Mouse (Mus musculus): ENCODE results near the gene Eea1.
"Not testable (repeated sequence)": the region's sequence is repeated elsewhere in the genome, so short reads cannot be mapped to it uniquely, and the experiment has no call there.

The Eea1 gene

DNA sequence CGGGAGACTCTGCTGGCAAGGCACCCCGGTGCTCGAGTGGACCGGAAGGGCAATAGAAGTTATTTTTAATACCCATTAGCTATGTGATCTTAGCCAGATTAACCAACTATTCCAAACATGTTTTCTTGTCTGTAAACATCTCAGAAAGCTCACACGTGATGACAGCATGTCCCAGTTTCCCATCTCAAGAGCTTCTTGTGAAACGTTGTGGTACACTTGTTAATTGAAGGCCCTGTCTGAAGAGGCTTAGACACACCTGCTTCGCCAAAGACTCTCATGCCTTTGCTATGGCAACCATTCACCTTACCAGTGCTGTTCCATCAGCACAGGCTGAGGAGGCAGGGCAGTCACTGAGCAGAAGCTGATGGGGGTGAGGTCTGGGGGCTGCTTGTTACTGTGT lies 133.9 kb downstream of the Eea1 start:
- DNase-seq, result peak; percentile 29 to 44

DNA sequence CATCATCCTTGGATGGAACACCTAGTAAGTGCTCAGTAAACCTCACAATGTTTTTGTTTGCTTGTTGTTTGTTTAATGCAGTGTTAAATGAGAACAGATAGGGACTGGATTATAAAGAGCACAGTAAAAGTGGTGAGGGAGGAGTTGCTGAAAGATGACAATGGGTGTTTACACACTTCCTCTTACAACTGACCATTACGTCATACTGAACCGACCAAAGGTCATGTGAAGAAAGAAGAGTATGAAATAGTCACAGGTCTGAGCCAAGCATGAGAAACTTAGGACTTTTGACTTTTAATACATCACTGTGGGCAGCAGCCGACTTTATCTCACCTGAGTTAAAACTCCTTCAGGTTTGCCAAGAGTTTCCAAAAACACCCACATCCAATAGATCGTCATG lies 135.0 kb downstream of the Eea1 start:
- no peak for DNase-seq

DNA sequence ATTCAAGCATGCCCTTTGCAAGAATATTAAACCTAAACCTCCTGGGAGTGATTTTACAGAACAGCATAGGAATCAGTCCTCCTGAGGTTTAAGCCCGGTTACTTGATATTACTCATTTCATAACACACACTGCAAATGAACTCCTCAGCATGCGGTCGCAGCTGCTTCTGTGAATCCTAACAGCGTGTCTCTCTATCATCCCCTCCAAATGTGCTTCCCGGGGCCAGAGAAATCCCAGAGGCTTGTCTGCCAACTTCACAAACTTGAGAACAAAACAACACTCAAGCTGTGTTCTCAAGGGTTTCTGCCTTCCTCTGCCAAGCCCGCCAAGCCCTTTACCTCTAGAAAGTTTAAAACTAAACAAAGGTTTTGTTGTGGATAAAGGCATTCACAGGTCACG lies 135.4 kb downstream of the Eea1 start:
- peak; percentile 18 to 41 for DNase-seq

- no peak for DNase-seq
These were observed 136.0 kb downstream of the Eea1 start for GRCm38 (mm10) chr10:96076461-96076860.

DNA sequence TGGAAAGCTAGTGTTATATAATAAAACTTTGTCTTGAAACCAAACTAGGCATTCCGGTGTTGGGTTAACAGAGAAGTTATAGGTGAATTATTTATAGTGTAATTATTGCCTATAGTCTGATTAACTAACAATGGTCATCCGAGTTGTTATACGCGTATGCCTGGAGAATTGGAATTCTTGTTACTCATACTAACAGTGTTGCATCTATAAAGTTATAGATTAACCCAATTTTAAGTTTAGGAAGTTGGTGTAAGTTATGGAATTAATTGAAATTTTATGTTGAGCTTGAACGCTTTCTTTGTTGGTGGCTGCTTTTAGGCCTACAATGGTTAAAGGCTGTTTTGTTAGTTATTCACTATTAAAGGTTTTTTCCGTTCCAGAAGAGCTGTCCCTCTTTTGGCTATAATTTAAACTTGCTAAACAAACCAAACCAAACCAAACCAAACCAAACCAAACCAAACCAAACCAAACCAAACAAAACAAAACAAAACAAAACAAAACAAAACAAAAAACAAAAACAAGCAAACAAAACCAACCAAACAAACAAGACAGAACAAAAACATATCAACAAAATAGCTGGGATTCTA lies 137.1 kb downstream of the Eea1 start:
- DNase-seq, result not testable (repeated sequence)

DNA sequence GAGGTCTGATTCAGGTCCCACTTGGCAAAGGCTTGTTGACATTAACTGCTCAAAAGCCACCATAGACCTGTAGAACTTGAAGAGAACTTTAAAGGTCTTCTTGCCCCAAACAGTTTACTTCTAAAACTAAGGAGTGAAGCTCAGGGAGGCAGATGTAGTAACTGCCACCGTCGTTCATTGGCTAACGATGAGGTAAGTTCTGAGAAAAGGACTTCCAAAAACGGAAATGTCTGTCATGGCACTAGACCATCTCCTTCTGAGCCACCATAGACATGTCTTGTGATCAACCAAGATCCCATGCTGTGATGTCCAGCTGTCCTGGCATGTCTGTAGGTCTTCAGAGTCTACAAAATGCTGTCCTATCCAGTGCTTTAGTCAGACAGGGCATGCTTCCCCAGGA lies 139.4 kb downstream of the Eea1 start:
- no peak for DNase-seq

GRCm38 (mm10) chr10:96080440-96081381 lies 140.3 kb downstream of the Eea1 start:
- peak in 1 of 2 experiments; percentile 20 for DNase-seq

GRCm38 (mm10) chr10:96082203-96082602 lies 141.8 kb downstream of the Eea1 start:
- DNase-seq, result no peak

- no peak for DNase-seq
These were observed 149.3 kb downstream of the Eea1 start for GRCm38 (mm10) chr10:96089744-96090143.

DNA sequence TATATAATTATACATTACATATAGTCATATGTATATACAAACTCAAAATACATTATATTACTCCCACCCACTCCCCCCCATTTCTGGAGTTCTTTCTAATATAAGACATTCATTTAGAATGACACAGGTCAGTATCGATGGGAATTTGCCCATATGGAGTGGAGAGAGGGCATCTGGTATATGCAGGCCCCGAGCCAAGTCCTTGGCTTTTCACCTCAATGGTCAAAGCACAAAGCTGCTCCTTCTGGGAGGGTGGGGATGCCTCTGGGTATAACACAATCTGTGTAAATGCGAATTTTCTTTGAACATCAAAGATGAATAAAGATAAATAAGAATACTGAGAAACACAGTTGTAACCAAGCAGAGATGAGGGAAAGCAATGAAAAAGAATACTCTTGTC lies 149.9 kb downstream of the Eea1 start:
- no peak for DNase-seq

DNA sequence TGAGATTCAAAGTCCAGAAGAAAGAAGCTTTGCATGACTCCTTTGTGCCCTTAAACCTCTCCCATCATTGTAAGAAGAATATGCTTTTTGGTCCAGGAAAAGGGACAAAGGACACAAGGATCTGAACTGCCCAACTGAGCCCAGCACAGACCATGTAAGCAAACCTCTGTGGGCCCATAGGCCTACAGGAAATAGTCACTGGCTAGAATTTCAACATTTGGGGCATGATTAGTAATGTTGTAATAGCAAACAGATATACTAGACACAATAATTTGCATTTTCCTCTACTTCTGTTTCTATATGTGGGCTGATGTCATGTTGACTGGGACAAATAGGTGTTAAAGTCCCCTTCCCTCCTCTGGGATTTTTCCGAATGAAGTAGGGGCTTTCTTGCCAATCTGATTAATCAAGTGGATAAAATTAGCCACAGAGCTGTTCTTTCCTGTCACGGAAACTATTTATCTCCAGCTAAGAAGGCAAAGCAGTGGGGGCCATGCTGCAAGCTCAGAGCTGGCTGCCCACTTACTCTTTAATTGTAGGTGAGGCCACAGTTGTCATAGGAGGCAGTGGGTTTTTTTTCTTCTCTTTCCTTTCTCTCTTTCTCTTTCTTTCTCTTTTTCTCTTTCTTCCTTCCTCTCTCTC lies 153.6 kb downstream of the Eea1 start:
- DNase-seq, result no peak

- no peak for DNase-seq
These were observed 154.1 kb downstream of the Eea1 start for GRCm38 (mm10) chr10:96094559-96094958.
